Mouse (Mus musculus): ENCODE measurements around the gene Vgf.

GRCm38 (mm10) chr5:136987934-136988271 lies 38.3 kb upstream of the Vgf start, which contains the start of gene Znhit1:
- TF ChIP-seq CTCF (IDR thresholded peaks at IDR 0.05; ENCODE audit: low read depth, low read length) (no peak), POLR2A (IDR thresholded peaks at IDR 0.05; ENCODE audit: borderline replicate concordance, low read depth, low read length) (no peak)
